Mouse (Mus musculus) megakaryocyte progenitor cell, adult 5-6 weeks (primary cell): ENCODE measurements around the gene Gpnmb. TPM values are rescaled to one million over a fixed set of nuclear protein-coding genes. Genes with fewer than 3 reads are reported as not detected.
A peak's percentile ranks its signal among the peaks of the same experiment; 100 is the strongest.

ENCODE experiments used
- ATAC-seq: replicated peaks from 2 replicates; pipeline ENCODE4 v1.8.0; 2016; ENCODE audit warnings: mild to moderate bottlenecking, moderate TSS enrichment, inconsistent platforms; ENCODE audit not compliant: poor library complexity
- total RNA-seq, 2 experiments: library from RNA; stranded (forward) in 1 of 2; stranded (reverse) in 1 of 2; fragments of 157-497, 149-512 nt in 1 of 2; fragments of 200-1000 nt in 1 of 2; gene quantifications; 2 replicates each; pipeline versions ENCODE4 v1.2.3 to v1.2.4; 2015 to 2017

The Gpnmb gene
- total RNA-seq (2015) (0.32 TPM in 1 of 2 replicates, not detected in the other), total RNA-seq (2017) (0.25 TPM in 1 of 2 replicates, not detected in the other)

DNA sequence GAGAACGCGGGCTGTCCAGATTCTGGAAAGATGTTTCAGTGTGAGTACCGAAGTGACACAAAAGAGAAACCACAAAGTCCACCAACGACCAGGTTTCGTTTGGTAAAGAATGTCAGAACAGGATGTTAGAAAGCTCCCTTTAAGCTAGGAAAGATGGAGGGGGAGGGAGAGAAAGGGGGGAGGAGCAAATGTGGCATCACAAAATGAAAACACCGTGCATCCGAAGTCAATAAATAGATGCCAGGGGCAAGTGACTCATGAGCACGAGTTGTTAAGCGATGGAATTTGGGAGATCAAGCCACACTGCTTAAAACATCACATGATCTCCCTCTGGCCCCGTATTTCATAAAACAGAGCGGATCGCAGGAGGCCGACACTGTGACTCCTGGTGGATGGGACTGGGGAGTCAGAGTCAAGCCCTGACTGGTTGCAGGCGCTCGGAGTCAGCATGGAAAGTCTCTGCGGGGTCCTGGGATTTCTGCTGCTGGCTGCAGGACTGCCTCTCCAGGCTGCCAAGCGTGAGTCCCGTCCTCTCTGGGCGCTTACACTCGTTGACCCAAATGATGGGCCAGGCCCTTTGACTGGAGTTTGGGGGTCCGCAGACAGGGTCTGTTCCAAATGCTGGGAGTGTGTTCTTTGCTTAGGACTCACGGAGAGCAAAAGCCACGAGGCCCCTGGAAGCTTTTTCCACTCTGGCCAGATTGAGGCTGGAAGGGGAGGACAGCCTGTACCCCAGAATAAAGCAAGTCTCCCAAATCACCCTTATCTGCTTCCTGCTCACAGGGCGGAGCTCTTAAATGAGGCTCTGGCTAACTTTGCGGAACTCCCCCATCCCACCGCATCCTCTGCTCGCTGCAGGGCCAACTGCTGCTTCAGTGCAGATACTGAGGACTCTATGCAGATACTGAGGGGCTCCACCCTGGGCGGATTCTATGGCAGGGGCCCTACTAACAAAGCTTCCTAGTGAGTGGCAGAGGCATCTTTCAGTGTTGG, at the start of gene Gpnmb:
Gene Gpnmb, plus strand, starts transcription at position 272 of the 993 bp plus-strand sequence.
- peak; percentile 51 for ATAC-seq

DNA sequence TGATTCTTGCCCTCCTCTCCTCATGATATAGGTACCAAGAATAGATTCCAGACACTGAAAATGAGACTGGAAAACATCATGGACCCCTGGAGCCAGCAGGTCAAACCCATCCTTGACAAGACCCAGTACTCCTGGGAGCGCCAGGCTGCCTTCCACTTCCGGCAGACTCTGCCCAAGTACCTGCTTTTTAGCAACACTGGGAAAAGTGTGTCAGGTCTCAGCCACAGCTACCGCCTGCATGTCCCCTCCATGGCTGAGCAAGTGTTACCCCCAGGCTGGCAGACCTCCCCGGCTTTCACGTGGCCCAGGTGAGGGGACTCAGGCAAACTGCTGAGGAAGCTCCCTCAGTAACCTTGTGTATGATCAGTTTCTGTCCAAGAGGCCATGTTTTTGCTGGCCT, 46.4 kb upstream of the Gpnmb start:
- ATAC-seq, result no peak

DNA sequence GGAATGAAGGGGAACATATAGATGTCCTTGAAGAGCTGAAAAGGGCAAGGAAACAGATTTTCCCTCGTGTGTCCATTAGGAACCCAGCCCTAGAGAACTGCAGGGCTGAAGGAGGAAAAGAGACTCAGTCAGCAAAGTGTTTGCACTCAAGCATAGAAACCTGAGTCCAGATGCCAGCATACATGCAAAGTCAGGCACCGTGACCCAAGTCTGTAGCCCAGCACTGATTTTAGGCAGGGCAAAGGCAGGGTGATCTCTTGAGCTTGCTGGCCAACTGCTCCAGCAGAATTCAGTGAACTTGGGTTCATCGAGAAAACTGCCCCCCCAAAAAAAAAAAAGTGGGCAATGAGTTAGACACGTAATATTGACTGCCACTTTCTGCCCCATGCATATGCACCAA, 44.4 kb upstream of the Gpnmb start:
- ATAC-seq, result no peak

DNA sequence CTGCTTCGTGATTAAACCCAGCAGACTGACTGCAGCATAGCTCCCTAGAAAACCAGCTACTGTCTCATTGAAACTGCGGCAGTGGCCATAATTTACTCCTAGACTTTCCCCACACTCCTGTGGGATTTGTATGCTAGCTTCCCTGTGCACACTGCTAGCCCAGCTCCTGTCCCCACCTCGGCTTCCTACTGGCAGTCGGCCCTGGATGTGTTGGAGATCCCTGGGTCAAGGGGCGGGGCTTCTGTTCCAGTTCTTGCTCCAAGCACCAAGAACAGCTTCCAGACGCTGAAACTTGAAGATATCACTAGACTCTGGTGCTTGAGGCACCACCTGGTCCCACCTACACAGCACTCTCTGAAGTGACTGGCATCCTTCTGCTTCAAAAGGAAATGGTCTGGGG, 38.2 kb upstream of the Gpnmb start:
- ATAC-seq, result no peak

DNA sequence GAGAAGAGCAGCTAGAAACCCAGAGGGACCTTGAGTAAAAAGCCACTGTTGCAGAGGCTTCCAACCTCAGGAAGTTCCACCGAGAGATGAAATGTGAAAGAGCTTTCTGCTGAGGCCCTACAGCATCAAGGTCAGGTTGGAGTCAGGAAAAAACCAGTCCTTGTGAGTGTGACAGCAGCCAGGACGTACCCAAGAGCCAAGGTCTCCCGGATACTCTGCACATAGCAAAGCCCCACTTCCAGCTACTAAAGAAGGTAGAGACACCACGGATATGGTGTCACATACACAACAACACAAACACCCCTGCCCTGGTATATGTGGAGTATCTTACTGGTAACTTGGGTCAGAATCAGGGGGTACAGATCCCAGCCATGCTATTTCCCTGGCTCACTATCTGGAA, 37.5 kb upstream of the Gpnmb start:
- ATAC-seq, result no peak

DNA sequence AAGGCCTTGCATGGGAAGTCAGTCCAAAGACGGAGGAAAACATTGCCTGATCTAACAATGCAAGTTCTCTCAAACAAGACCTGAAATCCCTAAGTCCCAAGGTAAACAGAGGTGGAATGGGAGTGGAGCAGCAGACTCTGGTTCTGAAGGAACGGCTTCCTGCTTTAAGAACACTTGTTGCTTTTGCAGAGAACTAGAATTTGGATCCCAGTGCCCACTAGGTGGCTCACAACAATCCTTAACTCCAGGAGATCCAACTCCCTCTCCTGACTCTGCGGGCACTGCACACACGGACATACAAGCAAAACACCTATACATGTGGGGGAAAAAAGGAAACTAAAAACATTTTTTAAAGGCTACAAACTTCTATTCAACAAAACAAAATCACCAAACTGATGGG, 33.0 kb upstream of the Gpnmb start:
- ATAC-seq, result no peak

DNA sequence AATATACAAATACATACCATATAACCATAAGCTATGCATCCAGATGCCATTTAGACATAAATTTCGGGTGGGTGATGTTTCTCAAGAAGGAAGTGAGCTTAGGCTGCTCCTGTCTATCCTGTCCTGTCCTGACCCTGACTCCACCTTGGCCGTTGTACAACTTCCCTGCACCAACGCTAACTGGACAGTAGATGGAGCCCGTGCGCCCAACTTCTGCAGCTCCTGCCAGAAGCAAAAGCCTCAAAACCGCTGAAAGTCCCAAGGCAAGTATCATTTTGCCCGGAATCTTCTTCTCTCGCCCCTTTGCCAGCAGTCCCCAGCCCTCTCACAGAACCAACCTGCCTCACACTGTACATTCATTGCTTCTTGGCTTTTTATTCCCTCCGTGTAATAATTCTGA, 28.4 kb upstream of the Gpnmb start:
- ATAC-seq, result peak; percentile 97

DNA sequence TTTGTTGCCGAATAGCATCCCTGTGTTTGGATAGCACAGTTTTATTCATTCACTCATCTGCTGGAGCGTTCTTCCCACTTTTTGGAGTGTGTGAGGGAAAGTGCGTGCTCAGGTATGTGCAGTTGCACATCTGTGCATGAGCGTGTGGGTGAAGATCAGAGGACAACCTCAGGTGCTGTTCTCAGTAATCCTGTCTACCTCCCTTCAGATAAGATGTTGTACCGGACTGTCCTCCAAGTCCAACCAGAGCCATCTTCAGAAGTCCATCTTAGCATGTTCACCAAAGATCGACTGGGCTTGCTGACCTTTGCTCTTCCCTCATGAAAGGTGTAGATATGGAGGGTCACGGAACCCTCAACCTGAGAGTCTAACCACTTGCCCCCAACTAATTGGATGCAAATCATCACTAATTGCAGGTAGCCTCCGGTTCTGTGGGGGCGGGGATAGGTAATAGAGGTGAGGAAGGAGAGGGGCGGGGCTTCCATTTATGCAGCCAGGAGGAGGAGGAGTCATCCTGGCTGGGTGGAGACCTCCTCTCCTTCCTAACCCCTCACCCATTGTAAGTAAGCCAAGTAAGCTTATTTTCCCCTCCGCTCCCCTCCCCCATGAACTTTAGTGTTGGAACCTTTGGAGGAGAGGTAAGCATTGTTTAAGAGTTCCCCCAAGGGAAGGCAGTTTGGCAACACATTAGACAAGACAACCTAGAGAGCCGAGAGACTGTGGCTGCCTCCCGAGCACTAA, 27.8 kb upstream of the Gpnmb start:
- ATAC-seq, result no peak

DNA sequence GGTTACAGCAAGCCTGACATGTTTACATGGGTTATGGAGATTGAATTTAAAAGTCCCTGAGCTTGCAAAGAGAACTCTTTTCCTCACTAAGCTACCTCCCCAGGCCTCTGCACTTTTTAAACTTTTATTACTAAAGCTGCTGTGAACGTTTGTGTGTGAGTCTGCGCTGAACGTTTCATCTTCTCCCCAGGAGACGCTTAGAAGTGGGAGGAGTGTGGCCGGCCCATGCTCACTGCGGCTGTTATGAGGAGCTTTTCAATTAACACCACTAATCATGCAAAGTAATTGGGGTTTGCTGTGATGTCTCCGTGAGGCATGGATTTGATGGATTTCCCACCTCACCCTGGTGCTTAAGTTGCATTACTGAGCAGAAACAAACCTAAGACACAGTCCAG, 27.2 kb upstream of the Gpnmb start:
- ATAC-seq, result no peak

DNA sequence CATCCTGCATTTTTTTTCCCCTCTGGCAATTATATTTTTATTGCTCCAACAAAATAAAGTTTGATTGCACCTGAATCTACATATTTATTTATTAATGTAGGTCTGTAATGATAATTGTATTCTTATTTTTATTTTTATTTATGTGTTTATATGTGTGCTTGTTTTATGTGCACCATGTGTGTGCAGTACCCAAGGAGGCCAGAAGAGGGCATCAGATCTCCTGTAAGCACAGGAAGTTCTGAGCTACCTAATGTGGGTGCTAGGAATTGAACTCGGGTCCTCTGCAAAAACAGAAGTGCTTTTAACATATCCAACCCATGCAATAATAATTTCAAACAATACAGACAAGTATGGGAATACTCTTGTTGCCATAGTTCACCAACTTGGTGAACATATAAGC, 26.7 kb upstream of the Gpnmb start:
- ATAC-seq, result no peak

DNA sequence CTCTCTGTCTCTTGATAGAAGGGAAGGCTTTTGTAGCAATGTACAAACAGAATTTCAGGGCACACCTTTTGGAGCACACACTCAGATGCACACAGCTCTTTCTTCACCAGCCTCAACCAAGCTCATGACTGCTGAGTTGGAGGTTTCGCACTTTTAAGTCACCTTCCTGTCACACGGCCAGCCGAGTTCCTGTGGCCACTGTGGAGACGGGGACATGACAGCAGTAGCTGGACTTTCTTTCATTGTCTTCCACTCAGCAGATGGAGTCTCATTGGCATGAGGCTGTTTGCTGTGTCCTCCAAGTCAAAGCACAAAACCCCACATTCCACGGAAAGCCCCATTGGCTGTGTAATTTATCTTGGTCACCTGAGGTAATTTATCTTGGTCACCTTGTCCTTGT, 25.2 kb upstream of the Gpnmb start:
- ATAC-seq, result no peak

DNA sequence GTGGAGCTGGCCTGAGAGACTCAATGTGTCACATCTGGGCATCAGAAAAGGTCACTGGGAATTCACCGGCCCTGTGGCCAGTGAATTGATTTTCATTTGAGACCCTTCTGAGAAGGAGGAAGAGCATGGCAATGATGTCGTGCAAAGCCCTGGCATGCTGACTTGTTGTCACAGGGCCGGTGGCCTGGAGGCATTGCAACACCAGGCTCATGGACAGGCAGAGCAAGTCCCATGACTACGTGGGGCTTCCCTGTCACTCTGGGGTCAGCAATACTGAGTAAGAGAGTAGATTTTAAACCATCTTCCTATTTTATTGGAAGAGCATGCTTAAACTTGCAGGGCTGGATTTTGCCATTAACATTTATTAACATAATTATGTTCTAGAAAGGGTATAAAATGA, 23.3 kb upstream of the Gpnmb start:
- peak; percentile 63 for ATAC-seq

DNA sequence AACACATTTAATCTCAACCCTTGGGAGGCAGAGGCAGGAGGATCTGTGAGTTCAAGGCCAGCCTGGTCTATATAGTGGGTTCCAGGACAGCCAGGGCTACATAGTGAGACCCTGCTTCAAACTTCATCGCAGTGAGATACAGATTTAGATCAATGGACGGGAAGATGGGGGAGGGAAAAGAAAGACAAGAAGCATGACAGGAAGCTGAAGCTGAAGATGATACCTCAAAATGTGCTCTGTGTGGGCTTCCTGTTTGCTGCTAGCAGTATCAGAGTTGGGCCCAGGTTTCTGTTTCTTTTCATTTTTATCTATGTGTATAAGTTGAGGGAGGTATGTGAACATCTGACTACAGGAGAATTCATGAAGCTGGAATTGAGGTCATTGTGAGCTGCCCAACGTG, 22.9 kb upstream of the Gpnmb start:
- ATAC-seq, result no peak

DNA sequence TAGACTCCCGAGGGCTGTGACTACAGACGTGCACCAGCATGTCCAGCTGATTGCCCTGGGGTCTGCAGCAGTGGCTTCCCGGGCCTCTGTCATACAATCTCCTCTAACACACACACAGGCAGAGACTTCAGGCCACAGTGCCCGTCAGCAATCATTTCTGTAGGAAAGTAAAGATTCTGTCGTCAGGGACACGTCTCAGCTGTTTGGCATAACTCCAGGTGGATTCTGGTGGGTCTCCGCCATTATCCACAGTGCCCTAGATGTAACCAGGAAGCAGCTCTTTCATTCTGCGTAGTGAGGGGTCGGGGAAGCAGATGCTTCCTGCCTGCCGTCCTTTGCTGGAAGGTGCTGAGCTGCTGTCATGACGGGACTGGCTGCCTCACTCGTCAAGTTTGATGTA, 19.2 kb upstream of the Gpnmb start:
- peak; percentile 85 for ATAC-seq

DNA sequence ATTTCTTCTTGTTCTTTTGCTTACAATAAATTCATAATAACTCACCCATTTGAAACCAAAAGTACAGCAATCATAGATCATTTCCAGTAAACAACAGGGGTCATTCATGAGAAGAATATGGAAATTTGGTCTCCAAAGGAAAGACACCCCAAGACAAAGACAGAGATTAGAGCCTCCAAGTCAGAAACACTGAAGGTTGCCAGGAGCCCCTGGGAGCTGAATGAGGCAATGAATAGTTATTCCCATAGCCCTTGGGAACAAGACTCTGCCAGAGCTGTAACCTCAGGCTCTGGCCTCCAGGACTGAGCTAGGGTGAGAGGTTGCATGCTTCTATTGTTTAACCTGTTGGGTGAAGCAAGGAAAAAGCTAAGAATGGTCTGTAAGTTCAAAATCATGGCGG, 17.0 kb upstream of the Gpnmb start:
- ATAC-seq, result no peak

DNA sequence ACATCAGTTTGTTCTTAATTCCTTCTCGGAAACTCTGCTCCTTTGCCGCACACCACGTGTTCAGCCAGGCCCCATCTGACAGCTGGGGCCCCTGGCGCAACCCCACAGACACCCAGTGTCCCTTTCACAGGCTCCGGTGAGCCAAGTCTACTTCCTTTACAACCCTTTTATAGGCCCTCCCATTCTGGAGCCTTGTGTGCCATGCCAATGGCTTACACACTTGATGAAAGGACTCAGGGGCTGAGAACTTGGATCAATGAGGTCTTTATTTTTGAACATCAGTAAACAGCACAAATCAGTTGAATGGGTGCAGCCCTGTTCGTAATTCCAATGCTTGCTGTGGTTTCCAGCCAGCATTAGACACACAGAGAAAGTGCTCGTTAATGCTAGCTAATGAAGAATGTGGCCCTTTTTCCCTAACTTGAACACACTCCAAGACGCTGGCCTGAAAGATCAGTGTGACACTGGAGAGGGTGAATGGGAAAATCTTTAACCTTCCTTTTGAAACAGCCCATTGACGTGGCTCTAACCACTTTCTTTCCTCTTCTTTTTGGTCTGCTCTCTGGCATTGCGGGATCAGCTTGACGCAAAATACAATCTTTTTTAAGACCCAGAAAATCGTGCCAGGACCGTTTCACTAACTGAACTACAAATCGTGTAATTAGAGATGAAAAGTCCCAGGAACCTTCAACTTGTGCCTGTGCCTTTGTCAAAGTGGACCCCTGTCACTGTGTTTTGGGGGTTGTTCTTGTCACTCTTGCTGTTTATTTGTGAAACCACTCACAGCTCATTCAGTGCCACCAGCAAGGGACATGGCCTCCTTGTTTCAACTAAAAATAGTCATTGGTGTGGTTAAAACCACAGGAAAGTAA, 15.0 kb upstream of the Gpnmb start:
- peak; percentile 88 for ATAC-seq

DNA sequence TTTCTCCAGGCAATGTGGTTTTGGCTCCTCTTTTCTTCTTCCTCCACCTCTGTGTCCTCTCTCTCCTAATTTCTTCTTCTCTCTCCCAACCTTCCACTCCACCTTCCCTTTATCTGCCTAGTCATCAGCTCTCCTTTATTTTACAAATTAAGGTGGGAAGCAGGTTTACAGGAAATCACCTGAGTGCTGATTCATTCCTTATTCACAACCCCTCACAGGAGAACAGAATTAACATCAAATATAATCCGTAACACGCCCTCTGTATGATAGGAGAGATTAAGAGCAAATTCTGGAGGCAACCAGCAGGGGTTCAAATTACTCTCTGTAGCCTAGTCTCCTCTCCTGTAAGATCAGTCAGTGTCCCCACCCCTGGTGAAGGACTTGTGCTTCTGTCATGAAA, 14.0 kb upstream of the Gpnmb start:
- no peak for ATAC-seq

DNA sequence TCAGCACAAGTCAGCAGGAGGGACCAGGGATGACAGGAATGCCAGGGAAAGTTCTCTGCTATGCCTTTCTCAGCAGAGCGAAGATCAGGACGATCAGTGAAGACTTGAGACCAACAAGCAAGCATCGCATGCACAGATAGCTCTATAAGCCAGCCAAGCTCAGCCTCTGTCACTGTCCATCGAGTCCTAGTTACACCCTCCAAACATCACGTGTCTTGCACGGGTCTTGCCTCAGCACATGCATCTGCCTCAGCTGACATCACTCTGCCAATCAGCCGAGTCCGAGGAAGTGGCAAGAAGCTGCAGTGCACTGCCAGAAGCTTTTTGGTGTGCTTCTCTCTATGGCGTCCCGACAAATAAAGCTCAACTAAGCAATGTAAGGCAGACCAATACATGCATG, 13.0 kb upstream of the Gpnmb start:
- ATAC-seq, result no peak

DNA sequence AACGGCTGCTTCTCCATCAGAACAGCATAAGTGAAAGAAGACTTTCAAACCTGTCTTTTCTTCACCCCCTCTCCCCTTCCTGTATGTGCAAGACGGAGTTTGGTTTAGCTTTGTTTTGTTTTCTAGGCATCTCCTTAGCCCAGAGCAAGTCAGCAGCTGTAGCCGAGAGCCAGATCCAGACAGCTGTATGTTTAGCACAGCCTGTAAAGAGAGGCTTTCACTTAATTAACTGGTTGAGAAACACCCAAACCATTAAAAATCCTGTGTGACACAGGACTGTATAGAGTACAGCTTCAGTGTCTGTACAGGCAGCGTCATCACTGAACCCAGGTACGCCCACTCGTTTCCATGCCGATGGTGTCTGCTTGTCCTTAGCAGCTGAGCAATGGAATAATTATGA, 11.1 kb upstream of the Gpnmb start:
- no peak for ATAC-seq

DNA sequence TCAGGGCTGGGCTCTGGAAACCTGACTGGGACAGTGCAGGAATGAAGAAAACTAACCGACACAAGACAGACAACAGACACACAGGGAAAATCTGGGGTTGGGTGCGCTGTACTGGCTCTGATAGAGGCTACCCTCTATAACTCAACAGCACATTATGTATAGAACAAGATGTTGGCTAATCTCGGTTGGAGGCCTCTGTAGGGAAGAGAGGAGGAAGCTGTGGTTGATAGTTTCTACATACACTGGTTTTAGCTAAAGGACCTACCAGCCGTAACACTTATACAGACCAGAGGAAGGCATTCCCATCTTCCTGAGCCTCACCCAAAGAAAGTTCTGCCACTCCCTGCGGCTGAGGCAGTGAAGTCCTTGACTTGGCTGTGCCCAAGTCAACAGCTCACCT, 9.8 kb upstream of the Gpnmb start:
- ATAC-seq, result peak; percentile 79

DNA sequence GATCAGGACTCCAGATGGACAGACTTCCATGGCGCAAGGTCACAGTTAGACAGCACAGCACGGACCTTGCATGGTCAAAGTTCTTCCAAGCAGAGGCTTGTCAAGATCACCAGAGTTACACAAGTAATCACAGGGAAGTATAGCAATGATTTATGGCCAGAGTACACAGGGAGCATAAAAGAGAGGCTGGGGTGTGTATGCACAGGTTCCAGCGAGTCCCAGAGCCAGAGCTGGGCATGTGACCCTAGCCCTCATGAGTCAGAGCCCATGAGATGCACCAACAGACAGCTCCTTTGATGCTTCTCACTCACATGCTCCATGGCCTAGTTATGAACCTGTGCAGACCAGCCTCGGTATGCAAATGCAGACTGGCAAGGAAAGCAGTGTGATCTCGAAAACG, 8.3 kb upstream of the Gpnmb start:
- no peak for ATAC-seq
